Mouse (Mus musculus) testis, adult 2 months (tissue): ENCODE results near the gene Nacad.

ENCODE experiments used
- CTCF ChIP-seq: fragments of 200-500 bp; IDR thresholded peaks from 2 replicates; pipeline ENCODE4 v1.5.1; 2012; ENCODE audit warnings: low read depth, mild to moderate bottlenecking, inconsistent platforms, low read length, moderate library complexity; ENCODE audit not compliant: control insufficient read depth, insufficient read depth, insufficient replicate concordance
- POLR2A ChIP-seq: fragments of 200-500 bp; IDR thresholded peaks from 2 replicates; pipeline ENCODE4 v1.6.1; 2012; ENCODE audit warnings: low read depth, mild to moderate bottlenecking, inconsistent platforms, low read length, moderate library complexity; ENCODE audit not compliant: control insufficient read depth

- no peak for TF ChIP-seq CTCF
- no peak for TF ChIP-seq POLR2A
These were observed 39.4 kb downstream of the Nacad start for GRCm38 (mm10) chr11:6566496-6566895.
